Mouse (Mus musculus) kidney, postnatal 0 days (tissue): ENCODE measurements around the gene Fbf1. TPM values are rescaled to one million over a fixed set of nuclear protein-coding genes. Genes with fewer than 3 reads are reported as not detected.

Source experiments
- ATAC-seq: fragments of 200-750 bp; cut with Nextera tagmentation; replicated peaks from 2 replicates; pipeline ENCODE4 v1.8.0; 2017; ENCODE audit warnings: low read depth, moderate number of reproducible peaks, moderate TSS enrichment, moderate library complexity; ENCODE audit not compliant: low FRiP score
- DNase-seq: peaks from one replicate; pipeline ENCODE4 v3.0.0-alpha.2; 2016; ENCODE audit warnings: low spot score
- H3K27ac ChIP-seq: fragments of 300-500 bp; sonication (generic); 2 replicates; pipeline ENCODE4 v1.5.1; 2014; ENCODE audit warnings: mild to moderate bottlenecking
- H3K27me3 ChIP-seq: fragments of 300-500 bp; sonication (generic); 2 replicates; pipeline ENCODE4 v1.6.1; 2014; ENCODE audit warnings: low read length, mixed read lengths; ENCODE audit not compliant: insufficient read depth
- H3K36me3 ChIP-seq: fragments of 300-500 bp; sonication (generic); 2 replicates; pipeline ENCODE4 v1.6.1; 2014; ENCODE audit warnings: low read length, mixed read lengths; ENCODE audit not compliant: insufficient read depth
- H3K4me1 ChIP-seq: fragments of 300-500 bp; sonication (generic); replicated peaks from 2 replicates; pipeline ENCODE4 v1.6.1; 2014; ENCODE audit warnings: antibody characterized with exemption, low read length, mixed read lengths; ENCODE audit not compliant: insufficient read depth
- H3K4me2 ChIP-seq: fragments of 300-500 bp; sonication (generic); 2 replicates; pipeline ENCODE4 v1.6.1; 2014; ENCODE audit warnings: mild to moderate bottlenecking, low read length, moderate library complexity, mixed read lengths
- H3K4me3 ChIP-seq: fragments of 300-500 bp; sonication (generic); replicated peaks from 2 replicates; pipeline ENCODE4 v1.5.1; 2014; ENCODE audit warnings: low read depth, low read length
- H3K9ac ChIP-seq: fragments of 300-500 bp; sonication (generic); 2 replicates; pipeline ENCODE4 v1.6.1; 2014; ENCODE audit warnings: low read depth, low read length
- H3K9me3 ChIP-seq: fragments of 300-500 bp; sonication (generic); replicated peaks from 2 replicates; pipeline ENCODE4 v1.6.1; 2016; ENCODE audit warnings: low read length, inconsistent platforms, mixed read lengths
- CTCF ChIP-seq: IDR thresholded peaks from 2 replicates; pipeline ENCODE4 v1.5.1; 2016; ENCODE audit warnings: antibody characterized with exemption, low read depth, mild to moderate bottlenecking, moderate library complexity
- WGBS: fragments of 180-500 bp; shearing (Covaris S2); extraction: QIAGEN DNeasy Blood & Tissue Kit; methylation state at CpG from one replicate; pipeline ENCODE4 v1.1.7; 2014; 5-methylcytosine and 5-hydroxymethylcytosine counted together
- polyA plus RNA-seq: library from polyadenylated mRNA; unstranded; fragments of >200 nt; fragmentation: Nextera tagmentation; extraction: Ambion mirVana; gene quantifications from 2 replicates; pipeline ENCODE4 v1.2.1, GENCODE M21; 2015

Fbf1 gene
- polyA plus RNA-seq, 1 experiment from 2014 or later: 16.8 TPM

DNA sequence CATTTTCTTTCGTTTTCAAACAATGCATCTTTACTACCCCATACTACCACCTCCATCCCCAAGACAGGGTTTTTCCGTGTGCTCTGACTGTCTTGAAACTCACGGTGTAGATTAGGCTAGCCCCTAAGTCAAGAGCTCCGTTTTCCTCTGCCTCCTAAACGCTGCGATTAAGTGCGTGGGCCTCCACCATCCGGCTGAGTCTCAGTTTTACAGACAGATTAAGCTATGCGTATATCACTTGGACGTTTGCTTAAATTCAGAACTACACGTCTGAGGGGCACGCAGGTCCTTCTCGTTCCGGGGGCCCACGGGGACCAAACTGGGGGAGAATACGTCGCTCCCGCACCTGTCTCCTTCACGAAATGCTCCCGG lies 29.9 kb downstream of the Fbf1 start:
- 0 out of 2 replicates have a peak, but pooled peaks cover 12% of the 10 kb centered on the region for H3K36me3 ChIP-seq
- DNase-seq (no peak), ATAC-seq (no peak)
- H3K4me3 ChIP-seq: peak overlapping the region; percentile 74
- peak overlapping the region; percentile 38 for H3K27ac ChIP-seq
- 0 out of 2 replicates have a peak, but pooled peaks cover 3% of the 10 kb centered on the region for H3K4me1 ChIP-seq
- H3K9ac ChIP-seq: peak overlapping the region; percentile 73
- TF ChIP-seq CTCF: no peak
- H3K4me2 ChIP-seq: peak overlapping the region; percentile 92
- no peaks in the 10 kb centered on the region for H3K9me3 ChIP-seq
- H3K27me3 ChIP-seq: no peaks in the 10 kb centered on the region
- 1% methylated on average over 20 of the region's 20 CpGs for WGBS

DNA sequence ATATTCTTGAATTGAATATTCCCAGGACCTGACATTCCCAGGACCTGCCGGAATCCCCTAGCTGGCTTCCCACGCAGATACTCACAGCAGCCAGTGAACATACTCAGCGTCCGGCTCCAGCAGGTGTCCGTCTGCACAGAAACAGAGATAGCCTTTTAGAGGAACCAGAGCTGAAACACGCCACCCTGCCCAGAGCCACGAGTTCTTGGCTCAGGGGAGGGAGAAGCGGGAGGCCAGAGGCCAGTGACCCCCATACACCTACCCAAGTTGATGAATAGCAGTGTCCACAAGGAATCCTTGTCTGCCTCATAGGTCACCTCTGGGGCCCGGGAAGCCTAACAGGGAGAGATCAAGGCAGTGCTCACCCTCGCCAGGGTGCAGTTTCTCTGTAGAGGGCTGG lies 33.8 kb downstream of the Fbf1 start:
- DNase-seq: no peak
- no peak for TF ChIP-seq CTCF
- H3K4me3 ChIP-seq: no peak overlapping the region
- ATAC-seq: no peak
- no peaks in the 10 kb centered on the region for H3K27me3 ChIP-seq
- no peak overlapping the region for H3K9ac ChIP-seq
- peaks cover 8% of the 10 kb centered on the region for H3K4me1 ChIP-seq
- no peak overlapping the region for H3K27ac ChIP-seq
- H3K9me3 ChIP-seq: no peaks in the 10 kb centered on the region
- WGBS: 79% methylated on average over 10 of the region's 10 CpGs
- H3K4me2 ChIP-seq: no peak overlapping the region
- H3K36me3 ChIP-seq: 0 out of 2 replicates have a peak, but pooled peaks cover 8% of the 10 kb centered on the region

DNA sequence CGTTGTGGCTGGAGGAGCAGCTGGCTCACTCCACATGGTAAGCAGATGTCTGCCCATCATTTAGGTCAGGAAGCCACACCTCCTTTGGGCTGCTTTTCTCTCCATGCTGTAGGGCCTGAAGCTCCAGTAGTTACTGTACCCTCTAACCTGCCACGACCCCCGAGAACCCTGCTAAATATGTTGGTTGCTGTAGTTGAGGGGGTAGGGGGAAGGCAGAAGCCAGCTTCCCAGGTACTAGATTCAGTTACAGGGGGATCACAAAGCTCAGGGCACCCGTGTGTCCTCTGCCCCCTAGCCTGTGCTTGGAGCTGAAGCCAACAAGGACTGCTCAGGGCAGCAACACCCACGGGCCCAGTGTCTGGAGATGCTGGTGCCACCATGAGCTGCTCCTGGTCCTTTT lies 34.5 kb downstream of the Fbf1 start:
- H3K4me2 ChIP-seq: no peak overlapping the region
- no peaks in the 10 kb centered on the region for H3K9me3 ChIP-seq
- no peaks in the 10 kb centered on the region for H3K27me3 ChIP-seq
- DNase-seq (no peak), ATAC-seq (no peak)
- H3K9ac ChIP-seq: no peak overlapping the region
- TF ChIP-seq CTCF: no peak
- no peak overlapping the region for H3K4me3 ChIP-seq
- H3K27ac ChIP-seq: no peak overlapping the region
- 69% methylated on average over 5 of the region's 5 CpGs for WGBS
- 0 out of 2 replicates have a peak, but pooled peaks cover 8% of the 10 kb centered on the region for H3K36me3 ChIP-seq
- H3K4me1 ChIP-seq: peaks cover 8% of the 10 kb centered on the region

DNA sequence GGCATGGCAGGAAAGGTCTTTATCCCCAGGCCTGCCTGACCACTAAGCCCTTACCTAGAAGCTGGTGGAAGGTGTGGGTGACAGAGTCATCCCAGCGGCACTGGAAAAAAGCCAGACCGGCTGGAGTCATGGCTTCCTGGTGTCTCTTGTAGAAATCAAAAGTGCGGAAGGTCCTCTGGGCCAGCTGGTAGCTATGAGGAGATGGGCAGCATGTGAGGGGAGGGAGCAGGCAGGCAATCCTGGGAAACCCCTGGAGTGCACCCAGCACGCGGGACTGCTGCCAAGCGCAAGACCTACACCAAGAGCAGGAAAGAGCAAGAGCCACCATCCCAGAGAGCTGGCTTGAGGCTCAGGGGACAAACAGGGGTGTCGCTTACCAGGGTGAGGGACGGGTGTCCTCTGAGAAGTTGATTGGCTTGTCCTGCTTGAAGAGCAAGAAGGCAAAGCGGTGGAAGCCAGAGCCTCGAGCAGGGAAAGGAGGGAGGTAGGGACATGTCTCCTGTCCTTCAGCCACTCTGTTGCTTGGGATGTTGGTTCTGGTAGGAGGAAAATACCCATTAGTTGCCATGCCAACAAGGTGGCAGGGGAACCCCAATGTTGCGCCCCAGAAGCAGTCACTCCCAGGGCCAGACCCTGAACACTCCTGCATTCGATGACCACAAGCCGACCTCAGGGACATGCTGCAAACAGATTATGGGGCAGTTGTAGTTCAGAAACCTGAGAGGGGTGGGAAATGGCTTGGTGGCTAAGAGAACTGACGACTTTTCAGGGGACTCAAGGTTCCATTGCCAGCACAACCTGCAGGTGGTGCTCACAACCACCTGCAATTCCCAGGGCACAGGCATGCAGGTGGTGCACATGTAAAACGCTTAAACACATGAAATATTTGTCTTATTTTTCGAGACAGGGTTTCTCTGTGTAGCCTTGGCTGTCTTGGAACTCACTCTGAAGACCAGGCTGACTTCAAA lies 35.3 kb downstream of the Fbf1 start:
- no peak overlapping the region for H3K4me2 ChIP-seq
- TF ChIP-seq CTCF: peak; percentile 58
- 0 out of 2 replicates have a peak, but pooled peaks cover 8% of the 10 kb centered on the region for H3K36me3 ChIP-seq
- ATAC-seq (no peak), DNase-seq (no peak)
- peaks cover 7% of the 10 kb centered on the region for H3K4me1 ChIP-seq
- H3K27me3 ChIP-seq: no peaks in the 10 kb centered on the region
- H3K27ac ChIP-seq: no peak overlapping the region
- H3K9me3 ChIP-seq: no peaks in the 10 kb centered on the region
- WGBS: 80% methylated on average over 16 of the region's 16 CpGs
- no peak overlapping the region for H3K9ac ChIP-seq
- H3K4me3 ChIP-seq: no peak overlapping the region

DNA sequence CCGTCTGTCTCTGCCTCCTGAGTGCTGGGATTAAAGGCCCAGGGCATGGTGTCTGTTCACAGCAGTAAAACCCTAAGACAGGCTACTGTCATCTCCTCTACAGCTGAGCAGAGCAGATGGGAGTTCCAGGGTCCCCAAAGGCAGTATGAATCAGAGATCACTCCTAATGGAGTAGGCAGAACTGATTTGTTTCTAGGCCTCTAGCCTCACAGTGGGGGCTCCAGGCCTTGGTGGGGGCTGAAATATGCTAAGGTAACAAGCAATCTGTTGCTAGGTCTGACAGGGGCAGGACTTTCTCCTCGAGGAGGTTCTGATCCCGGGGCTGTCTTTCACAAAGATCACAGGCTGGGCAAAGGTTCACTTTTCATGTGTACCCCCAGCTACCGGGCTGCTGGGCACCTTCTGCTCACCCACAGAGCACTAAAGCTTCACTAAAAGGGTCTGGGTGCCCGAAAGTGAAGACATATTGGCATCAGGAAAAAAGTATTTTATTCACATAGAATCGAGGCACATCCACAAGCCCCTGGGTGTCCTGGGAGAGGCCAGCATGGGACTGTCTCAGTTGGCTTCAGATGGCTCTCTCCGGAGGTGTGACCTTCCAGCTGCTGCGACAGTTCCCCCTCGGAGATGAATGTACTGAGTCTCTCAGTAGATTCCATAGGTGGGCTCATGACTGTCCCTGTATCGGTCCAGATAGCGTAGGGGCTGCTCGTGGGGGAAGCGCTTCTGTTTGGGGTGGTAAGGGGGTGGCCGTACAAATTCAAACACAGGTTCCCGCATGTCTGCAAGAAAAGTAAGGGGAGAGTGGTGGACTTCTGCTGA lies 36.4 kb downstream of the Fbf1 start:
- no peak for TF ChIP-seq CTCF
- Histone ChIP-seq H3K4me1 (peaks cover 11% of the 10 kb centered on the region), H3K4me2 (peak overlapping the region; percentile 72), H3K27me3 (no peaks in the 10 kb centered on the region), H3K36me3 (0 out of 2 replicates have a peak, but pooled peaks cover 8% of the 10 kb centered on the region), H3K9ac (peak overlapping the region; percentile 59), H3K27ac (peak overlapping the region; percentile 91), H3K9me3 (no peaks in the 10 kb centered on the region), H3K4me3 (peak overlapping the region; percentile 47)
- ATAC-seq (no peak), DNase-seq (no peak)
- WGBS: 72% methylated on average over 15 of the region's 15 CpGs
